Mouse (Mus musculus): ENCODE results near the gene Efcab6. TPM values are rescaled to one million over a fixed set of nuclear protein-coding genes. Genes with fewer than 3 reads are reported as not detected.

Gene Efcab6
- polyA plus RNA-seq, 2 experiments = 0.25 to 0.52 TPM

DNA sequence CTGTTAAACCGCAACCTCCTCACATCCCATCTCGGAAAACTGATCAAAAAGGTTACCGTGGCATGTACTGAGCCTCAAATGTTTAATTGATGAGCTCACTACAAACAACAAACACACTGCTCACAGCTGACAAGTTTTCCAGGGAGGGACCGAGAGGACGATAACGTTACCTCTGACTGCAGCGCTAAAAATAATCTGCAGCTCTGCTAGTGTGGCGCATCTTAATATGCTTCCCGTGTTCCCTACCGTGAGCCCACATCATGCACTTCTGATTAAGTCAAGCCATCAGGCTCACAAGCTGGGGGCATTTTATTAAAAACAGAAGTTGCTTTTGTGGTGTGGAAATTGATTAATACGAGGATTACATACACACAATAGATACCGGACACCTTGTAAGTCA lies 97.4 kb downstream of the Efcab6 start:
- ATAC-seq (ENCODE audit: low FRiP score, low read depth) (no peak), DNase-seq (ENCODE audit: low spot score) (no peak)
- Histone ChIP-seq H3K9ac (ENCODE audit: low read depth, low read length, severe bottlenecking) (no peak overlapping the region), H3K4me1 (ENCODE audit: control insufficient read depth, insufficient read depth, low read length) (no peaks in the 10 kb centered on the region), H3K4me3 (replicated peaks; ENCODE audit: low read length) (no peak overlapping the region), H3K9me3 (ENCODE audit: control insufficient read depth, low read length) (no peaks in the 10 kb centered on the region), H3K36me3 (ENCODE audit: control insufficient read depth, insufficient read depth, low read length) (no peaks in the 10 kb centered on the region), H3K27me3 (ENCODE audit: control insufficient read depth, insufficient read depth, low read length) (no peaks in the 10 kb centered on the region; the same call in 1 of the 2 replicates), H3K27ac (replicated peaks; ENCODE audit: low read depth, low read length) (no peak overlapping the region), H3K4me2 (replicated peaks; ENCODE audit: low read depth, low read length, severe bottlenecking) (no peak overlapping the region)
- 59% methylated on average over 12 of the region's 12 CpGs for WGBS
- TF ChIP-seq POLR2A (IDR thresholded peaks at IDR 0.05; ENCODE audit: borderline replicate concordance, extremely low read depth, insufficient read depth, insufficient read length) = no peak

DNA sequence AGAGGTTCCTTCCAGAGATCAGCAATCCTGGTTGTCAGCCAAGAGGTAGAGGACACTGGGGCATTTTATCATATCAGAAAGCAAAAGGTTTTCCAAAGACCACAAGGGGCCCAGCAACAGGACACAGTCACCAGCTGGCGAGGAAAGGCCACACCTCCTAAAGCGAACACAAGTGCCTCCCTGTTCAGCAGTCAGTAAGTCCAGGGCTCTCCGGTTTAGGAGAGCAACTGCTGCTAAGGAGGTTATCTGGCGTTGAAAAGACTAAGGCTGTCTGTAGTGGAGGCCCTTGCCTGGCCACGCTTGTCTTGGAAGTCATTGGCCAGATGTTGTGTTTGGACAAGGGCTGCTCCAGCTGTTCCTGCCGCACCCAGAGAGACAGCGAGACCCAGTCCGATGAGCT lies 100.1 kb downstream of the Efcab6 start:
- Histone ChIP-seq H3K9me3 (ENCODE audit: control insufficient read depth, low read length) (no peaks in the 10 kb centered on the region), H3K9ac (ENCODE audit: low read depth, low read length, severe bottlenecking) (no peak overlapping the region), H3K36me3 (ENCODE audit: control insufficient read depth, insufficient read depth, low read length) (no peaks in the 10 kb centered on the region), H3K4me2 (replicated peaks; ENCODE audit: low read depth, low read length, severe bottlenecking) (no peak overlapping the region), H3K27ac (replicated peaks; ENCODE audit: low read depth, low read length) (no peak overlapping the region), H3K4me3 (replicated peaks; ENCODE audit: low read length) (no peak overlapping the region), H3K27me3 (ENCODE audit: control insufficient read depth, insufficient read depth, low read length) (no peaks in the 10 kb centered on the region), H3K4me1 (ENCODE audit: control insufficient read depth, insufficient read depth, low read length) (no peaks in the 10 kb centered on the region)
- DNase-seq (ENCODE audit: low spot score) = no peak
- peak; percentile 50; the same call in 1 of the 2 replicates for ATAC-seq (ENCODE audit: low FRiP score, low read depth)
- no peak for TF ChIP-seq POLR2A (IDR thresholded peaks at IDR 0.05; ENCODE audit: borderline replicate concordance, extremely low read depth, insufficient read depth, insufficient read length)
- WGBS = 64% methylated on average over 8 of the region's 8 CpGs

DNA sequence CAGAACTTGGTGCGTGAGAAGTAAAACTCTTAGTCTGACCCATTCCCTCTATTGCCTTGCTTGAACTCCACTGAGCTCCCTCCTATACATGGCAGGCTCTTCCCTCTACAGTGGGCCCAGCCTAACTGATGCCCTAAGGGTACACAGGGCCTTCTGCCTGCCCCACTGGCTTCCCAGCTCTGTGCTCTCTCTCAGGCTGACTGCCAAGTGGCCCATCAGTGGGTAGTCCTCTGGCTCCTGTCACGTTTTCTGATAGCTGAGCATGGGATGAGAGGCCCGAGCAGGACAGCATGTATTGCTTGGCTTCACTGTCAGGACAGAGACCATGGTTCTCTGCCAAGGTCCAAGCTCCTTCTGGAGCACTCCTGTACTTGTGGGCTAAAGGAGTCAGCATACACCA lies 106.8 kb downstream of the Efcab6 start:
- H3K9ac ChIP-seq (ENCODE audit: low read depth, low read length, severe bottlenecking) = no peak overlapping the region
- no peak for DNase-seq (ENCODE audit: low spot score)
- no peaks in the 10 kb centered on the region for H3K4me1 ChIP-seq (ENCODE audit: control insufficient read depth, insufficient read depth, low read length)
- H3K27ac ChIP-seq (replicated peaks; ENCODE audit: low read depth, low read length) = no peak overlapping the region
- no peaks in the 10 kb centered on the region for H3K9me3 ChIP-seq (ENCODE audit: control insufficient read depth, low read length)
- no peak overlapping the region for H3K4me2 ChIP-seq (replicated peaks; ENCODE audit: low read depth, low read length, severe bottlenecking)
- no peaks in the 10 kb centered on the region for H3K36me3 ChIP-seq (ENCODE audit: control insufficient read depth, insufficient read depth, low read length)
- no peaks in the 10 kb centered on the region for H3K27me3 ChIP-seq (ENCODE audit: control insufficient read depth, insufficient read depth, low read length)
- TF ChIP-seq POLR2A (IDR thresholded peaks at IDR 0.05; ENCODE audit: borderline replicate concordance, extremely low read depth, insufficient read depth, insufficient read length) = no peak
- whole genome bisulfite sequencing = 71% methylated on average over 3 of the region's 3 CpGs
- H3K4me3 ChIP-seq (replicated peaks; ENCODE audit: low read length) = no peak overlapping the region
- no peak for ATAC-seq (ENCODE audit: low FRiP score, low read depth)

DNA sequence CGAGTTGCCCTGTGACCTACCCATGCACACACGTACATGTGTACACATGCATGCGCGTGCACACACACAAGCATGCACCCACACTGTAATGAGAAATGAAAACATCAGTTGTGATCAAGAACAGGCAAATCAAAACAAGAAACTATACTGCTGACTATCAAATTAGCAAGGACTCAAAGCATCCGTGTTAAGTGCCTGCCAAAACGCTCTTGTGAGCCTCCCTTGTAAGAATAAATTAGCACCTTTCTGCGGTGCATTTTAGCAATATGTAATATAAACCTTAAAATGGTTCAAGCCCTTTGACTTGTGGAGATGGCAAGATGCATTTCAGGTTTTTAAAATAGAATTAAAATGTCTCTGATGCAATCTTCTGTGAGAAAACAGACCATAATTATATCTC lies 108.2 kb downstream of the Efcab6 start:
- Histone ChIP-seq H3K9ac (ENCODE audit: low read depth, low read length, severe bottlenecking) (no peak overlapping the region), H3K27me3 (ENCODE audit: control insufficient read depth, insufficient read depth, low read length) (no peaks in the 10 kb centered on the region), H3K4me2 (replicated peaks; ENCODE audit: low read depth, low read length, severe bottlenecking) (no peak overlapping the region), H3K9me3 (ENCODE audit: control insufficient read depth, low read length) (no peaks in the 10 kb centered on the region), H3K27ac (replicated peaks; ENCODE audit: low read depth, low read length) (no peak overlapping the region), H3K4me1 (ENCODE audit: control insufficient read depth, insufficient read depth, low read length) (no peaks in the 10 kb centered on the region), H3K4me3 (replicated peaks; ENCODE audit: low read length) (no peak overlapping the region), H3K36me3 (ENCODE audit: control insufficient read depth, insufficient read depth, low read length) (no peaks in the 10 kb centered on the region)
- WGBS = 86% methylated on average over 7 of the region's 7 CpGs
- no peak for TF ChIP-seq POLR2A (IDR thresholded peaks at IDR 0.05; ENCODE audit: borderline replicate concordance, extremely low read depth, insufficient read depth, insufficient read length)
- ATAC-seq (ENCODE audit: low FRiP score, low read depth) (no peak), DNase-seq (ENCODE audit: low spot score) (no peak)

DNA sequence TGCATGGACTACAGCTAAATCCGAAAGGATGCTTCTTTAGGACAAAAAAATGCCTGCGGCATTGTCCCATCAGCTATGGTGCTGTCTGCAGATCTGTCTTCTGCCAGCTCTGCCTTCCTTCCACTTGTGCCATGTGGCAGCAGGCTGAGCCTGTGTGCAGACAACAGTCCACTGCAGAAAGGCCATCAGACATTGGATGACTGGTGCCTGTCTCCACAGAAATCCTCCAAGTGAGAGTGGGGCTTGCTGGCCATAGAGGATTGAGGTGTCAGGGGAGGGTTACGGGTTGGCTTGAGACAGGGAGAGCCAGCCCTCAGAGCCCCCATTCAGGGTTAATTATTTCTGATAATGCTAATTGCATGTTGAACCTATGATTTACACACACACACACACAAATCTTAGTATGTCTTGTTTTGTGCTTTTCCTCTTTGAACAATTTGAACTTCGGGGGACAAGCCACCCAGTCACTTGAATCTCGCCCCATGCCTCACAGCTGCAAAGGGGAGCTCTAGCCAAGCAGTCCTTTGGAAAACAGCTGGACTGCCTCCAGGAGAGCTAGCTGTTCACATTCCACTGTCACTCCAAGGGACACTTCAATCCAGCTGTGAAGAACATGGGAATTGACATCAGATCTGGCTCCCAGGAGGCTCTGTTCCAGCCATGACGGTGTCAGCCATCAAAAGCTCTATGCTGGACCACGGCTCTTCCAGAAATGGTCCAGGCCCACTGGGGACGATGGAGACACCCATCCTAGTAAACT lies 109.1 kb downstream of the Efcab6 start:
- no peaks in the 10 kb centered on the region for H3K9me3 ChIP-seq (ENCODE audit: control insufficient read depth, low read length)
- DNase-seq (ENCODE audit: low spot score) (peak; percentile 24), ATAC-seq (ENCODE audit: low FRiP score, low read depth) (no peak)
- H3K27me3 ChIP-seq (ENCODE audit: control insufficient read depth, insufficient read depth, low read length) = no peaks in the 10 kb centered on the region
- H3K27ac ChIP-seq (replicated peaks; ENCODE audit: low read depth, low read length) = no peak overlapping the region
- H3K9ac ChIP-seq (ENCODE audit: low read depth, low read length, severe bottlenecking) = no peak overlapping the region
- H3K4me2 ChIP-seq (replicated peaks; ENCODE audit: low read depth, low read length, severe bottlenecking) = no peak overlapping the region
- no peak for TF ChIP-seq POLR2A (IDR thresholded peaks at IDR 0.05; ENCODE audit: borderline replicate concordance, extremely low read depth, insufficient read depth, insufficient read length)
- no peaks in the 10 kb centered on the region for H3K4me1 ChIP-seq (ENCODE audit: control insufficient read depth, insufficient read depth, low read length)
- 70% methylated on average over 8 of the region's 8 CpGs for WGBS
- H3K36me3 ChIP-seq (ENCODE audit: control insufficient read depth, insufficient read depth, low read length) = no peaks in the 10 kb centered on the region
- H3K4me3 ChIP-seq (replicated peaks; ENCODE audit: low read length) = no peak overlapping the region

All from limb, embryonic 14.5 days (tissue).